Mouse (Mus musculus): ENCODE measurements around the gene Odf3l1. TPM values are rescaled to one million over a fixed set of nuclear protein-coding genes. Genes with fewer than 3 reads are reported as not detected.

Odf3l1 gene
- total RNA-seq, 2 experiments from 2014 or later, result 0.72 to 0.82 TPM

DNA sequence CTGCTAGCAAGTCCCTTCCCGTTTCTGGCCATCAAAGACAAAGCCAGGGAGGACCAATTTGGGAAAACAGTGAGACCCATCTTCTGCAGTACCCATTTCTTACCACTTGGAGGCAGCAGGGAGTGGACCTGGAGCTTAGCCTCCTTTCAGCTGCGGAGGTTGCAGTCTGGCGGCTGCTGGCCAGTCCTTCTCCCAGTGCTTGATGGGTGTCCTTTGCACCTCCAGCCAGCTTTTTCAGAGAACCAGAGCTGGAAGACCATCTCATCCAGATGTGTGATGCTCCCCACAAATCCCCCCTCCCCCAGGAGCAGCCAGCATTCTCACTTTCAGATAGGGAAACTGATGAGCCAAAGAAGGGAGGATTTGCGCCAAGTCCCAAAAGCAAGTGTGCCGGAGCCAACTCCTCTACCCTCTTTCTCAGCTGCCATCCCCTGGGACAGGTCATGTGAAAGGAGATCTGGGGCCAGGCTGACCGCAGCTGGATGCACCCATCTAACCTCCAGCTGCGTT is 20.7 kb downstream of the Odf3l1 start:
- DNase-seq, result peak; percentile 79

DNA sequence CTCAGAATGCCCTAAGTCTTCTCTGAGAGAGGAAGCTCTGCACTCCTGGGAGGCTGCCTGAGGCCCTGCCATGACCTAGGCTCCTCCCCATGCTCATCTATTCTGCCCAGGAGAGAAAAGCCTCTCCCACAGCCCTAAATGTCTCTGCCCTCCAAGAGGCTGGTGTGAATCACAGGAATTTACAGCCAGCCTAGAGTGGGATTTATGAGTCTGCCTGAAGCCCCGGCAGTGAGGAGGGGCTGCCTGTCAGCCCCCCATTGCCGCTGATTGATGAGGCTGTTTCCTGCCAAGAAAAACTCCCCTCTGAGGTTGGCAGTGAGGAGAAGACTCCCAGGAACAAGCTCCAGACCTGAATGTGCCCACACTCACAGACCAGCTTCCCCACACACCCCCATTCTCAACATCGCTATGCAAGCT is 22.2 kb downstream of the Odf3l1 start:
- peak; percentile 2 for DNase-seq

DNA sequence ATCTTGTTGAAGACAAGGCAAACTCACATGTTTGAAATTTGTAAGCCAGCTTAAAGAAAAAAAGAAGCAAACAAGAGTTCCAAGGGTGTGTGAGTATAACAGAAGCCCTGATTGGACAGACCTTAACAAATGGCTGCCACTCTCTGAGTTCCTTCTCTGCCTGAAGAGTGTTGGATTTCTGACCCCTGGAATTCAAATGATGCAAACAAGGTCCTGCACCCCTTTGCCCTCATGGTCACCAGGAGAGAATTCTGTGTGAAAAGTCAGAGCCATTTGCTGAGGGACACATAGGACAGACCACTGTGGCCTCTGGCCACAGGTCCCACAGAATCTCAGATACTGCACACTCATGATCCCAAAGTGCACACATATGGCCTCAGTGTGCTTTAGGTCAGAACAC is 22.6 kb downstream of the Odf3l1 start:
- DNase-seq, result peak; percentile 2

GRCm38 (mm10) chr9:56840721-56841120 is 23.8 kb downstream of the Odf3l1 start:
- DNase-seq, result no peak

- no peak for DNase-seq
These were observed 29.3 kb downstream of the Odf3l1 start for GRCm38 (mm10) chr9:56835152-56835551.

DNA sequence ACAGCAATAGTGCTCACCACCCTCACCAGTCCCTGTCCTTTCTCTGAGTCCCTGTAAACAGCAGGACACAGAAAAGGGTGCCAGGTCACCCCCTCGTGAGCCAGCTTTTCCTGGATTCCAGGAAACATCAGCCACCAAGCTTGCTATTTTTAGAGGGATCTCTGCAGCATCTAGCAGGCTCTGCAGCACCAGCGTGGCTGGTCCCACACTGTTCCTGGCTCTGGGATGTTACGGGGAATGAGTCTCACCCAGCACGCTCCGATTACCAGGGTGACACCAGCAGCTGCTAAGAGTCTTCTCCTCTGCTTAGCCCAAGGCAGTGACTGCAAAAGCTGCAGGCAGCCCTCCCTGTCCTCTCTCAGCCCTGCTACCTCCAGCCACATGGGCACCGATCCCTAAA is 31.6 kb downstream of the Odf3l1 start:
- peak; percentile 26 for DNase-seq

- no peak for DNase-seq
These were observed 32.6 kb downstream of the Odf3l1 start for GRCm38 (mm10) chr9:56831904-56832303.

GRCm38 (mm10) chr9:56830162-56830561 is 34.3 kb downstream of the Odf3l1 start:
- DNase-seq, result peak; percentile 66

- no peak for DNase-seq
These were observed 35.6 kb downstream of the Odf3l1 start for GRCm38 (mm10) chr9:56828841-56829240.

GRCm38 (mm10) chr9:56828146-56828545 is 36.3 kb downstream of the Odf3l1 start:
- no peak for DNase-seq

DNA sequence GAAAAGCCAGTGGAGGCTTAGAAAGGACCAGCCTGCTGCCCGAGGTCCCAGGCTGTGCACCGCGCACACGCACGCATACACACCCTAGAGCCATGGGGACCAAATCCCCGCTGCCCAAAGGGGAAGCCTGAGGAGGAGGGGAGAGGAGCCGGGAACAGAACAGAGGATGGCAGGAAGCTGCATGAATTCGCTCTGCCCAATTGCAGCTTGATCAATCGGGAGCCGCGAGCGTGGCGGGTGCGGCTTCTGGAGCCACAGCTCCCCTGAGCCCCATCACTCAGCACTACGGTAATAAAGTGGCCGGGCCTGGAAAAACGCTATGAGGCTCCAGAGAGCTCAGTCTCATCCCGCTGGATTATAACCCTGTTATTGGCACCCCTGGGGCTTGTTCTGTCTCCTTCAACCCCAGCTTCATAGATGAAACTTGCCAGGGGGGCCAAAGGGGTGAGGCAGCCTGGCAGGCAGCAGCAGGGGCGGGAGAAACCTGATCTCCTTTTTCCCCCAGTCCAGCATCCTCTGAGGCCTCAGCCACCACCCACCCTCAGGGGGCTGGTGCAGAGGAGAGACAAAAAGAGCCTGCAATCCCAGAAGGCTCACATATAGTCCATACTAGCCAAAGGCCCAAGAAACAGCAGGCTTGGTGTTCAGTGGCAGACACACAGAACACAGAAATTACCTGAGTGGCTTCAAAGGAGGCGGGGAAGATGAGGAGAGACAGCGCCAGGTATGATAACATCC is 38.8 kb downstream of the Odf3l1 start:
- no peak for DNase-seq

GRCm38 (mm10) chr9:56824900-56825299 is 39.6 kb downstream of the Odf3l1 start:
- peak; percentile 24 for DNase-seq

DNA sequence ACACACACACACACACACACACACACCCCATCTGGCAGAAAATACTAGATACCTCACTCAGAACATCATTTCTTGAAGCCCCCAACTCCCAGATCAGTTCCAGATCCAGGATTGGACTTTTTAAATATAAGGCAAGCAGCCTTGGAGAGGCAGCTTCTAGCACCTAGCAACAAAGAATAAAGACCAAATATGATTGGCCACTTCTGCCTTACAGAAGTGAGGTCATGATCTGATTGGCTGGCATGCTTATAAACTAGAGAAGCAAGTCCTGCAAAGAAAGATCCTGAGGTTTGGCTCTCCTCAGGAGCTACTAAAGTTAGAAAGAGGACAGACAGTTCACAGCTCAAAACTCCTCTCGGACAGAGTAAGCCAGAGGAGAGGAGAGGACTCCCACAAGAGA is 53.6 kb downstream of the Odf3l1 start:
- DNase-seq, result no peak

DNA sequence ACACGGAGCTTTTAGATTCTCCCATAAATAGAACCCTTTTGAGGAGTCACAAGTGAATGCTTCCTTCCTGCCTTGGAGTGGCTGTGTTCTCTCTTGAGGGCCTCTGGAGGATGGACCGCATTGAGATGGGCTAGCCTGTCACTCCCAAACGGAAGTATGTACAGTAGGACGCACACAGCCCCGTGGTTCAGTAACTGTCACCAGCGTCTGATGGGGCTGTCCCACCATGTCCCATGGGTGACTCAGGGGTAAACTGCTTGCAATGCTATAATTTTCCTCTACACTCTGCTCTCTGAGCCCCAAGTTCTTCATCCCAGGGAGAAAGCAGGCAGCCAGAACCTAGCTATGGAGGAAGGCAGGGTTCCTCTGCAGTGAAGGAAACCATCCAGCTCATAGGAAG is 56.5 kb downstream of the Odf3l1 start:
- no peak for DNase-seq

- DNase-seq, result no peak
These were observed 61.3 kb downstream of the Odf3l1 start for GRCm38 (mm10) chr9:56803146-56803545.

Other genes starting within 250 kb of the Odf3l1 start
- 1 to 10 TPM; 2.0 to 2.6 TPM for gene Lingo1, start 68.2 kb downstream of the Odf3l1 start, total RNA-seq (2021)
- gene Cspg4, start 354 bp upstream of the Odf3l1 start, total RNA-seq (2021), result 10 to 100 TPM; 22.0 to 31.7 TPM
- 1 to 10 TPM; 7.0 to 9.3 TPM for gene Snx33, start 63.7 kb upstream of the Odf3l1 start, total RNA-seq (2021)
- 10 to 100 TPM; 43.0 to 46.6 TPM for gene Imp3, start 72.8 kb upstream of the Odf3l1 start, total RNA-seq (2021)
- 1 to 10 TPM; 6.4 to 6.8 TPM for gene Snupn, start 86.2 kb upstream of the Odf3l1 start, total RNA-seq (2021)
- 10 to 100 TPM; 11.3 to 12.6 TPM for gene Ptpn9, start 130.2 kb upstream of the Odf3l1 start, total RNA-seq (2021)
- 10 to 100 TPM; 25.1 to 29.9 TPM for gene Sin3a, start 207.4 kb upstream of the Odf3l1 start, total RNA-seq (2021)

Measured in gastrocnemius, postnatal 10 days (tissue).